Mouse (Mus musculus) common myeloid progenitor, adult 5-6 weeks (primary cell): ENCODE data around the gene Fam151b. TPM values are rescaled to one million over a fixed set of nuclear protein-coding genes. Genes with fewer than 3 reads are reported as not detected.

ENCODE experiments used
- ATAC-seq: replicated peaks from 2 replicates; pipeline ENCODE4 v1.8.0; 2016; ENCODE audit warnings: low read depth, mild to moderate bottlenecking, moderate TSS enrichment, inconsistent platforms; ENCODE audit not compliant: poor library complexity, severe bottlenecking
- total RNA-seq: library from RNA; stranded (forward); fragments of 200-1000, 187-1606 nt; gene quantifications from 2 replicates; pipeline ENCODE4 v1.2.3, GENCODE M21; 2017

Gene Fam151b
- total RNA-seq, 1 experiment from 2014 or later: 4.1 TPM

- no peak for ATAC-seq
These were observed 60.1 kb downstream of the Fam151b start for GRCm38 (mm10) chr13:92423711-92424110.

GRCm38 (mm10) chr13:92419630-92420029, 64.2 kb downstream of the Fam151b start:
- ATAC-seq: no peak

GRCm38 (mm10) chr13:92410486-92410885, 73.3 kb downstream of the Fam151b start:
- ATAC-seq: no peak

- no peak for ATAC-seq
These were observed 80.3 kb downstream of the Fam151b start for GRCm38 (mm10) chr13:92403496-92403895.

- ATAC-seq: no peak
These were observed 81.8 kb downstream of the Fam151b start for GRCm38 (mm10) chr13:92402063-92402462.

Other genes with a start within 250 kb of the Fam151b start
- not detected in 2 replicates for gene Gm20379, start 178.0 kb downstream of the Fam151b start, total RNA-seq
- gene Dhfr, start 129.3 kb downstream of the Fam151b start, total RNA-seq: 24.1 and 29.4 TPM in 2 replicates
- gene Msh3, start 129.0 kb downstream of the Fam151b start, total RNA-seq: 52.4 and 52.6 TPM in 2 replicates
- gene Ankrd34b, start 58.1 kb downstream of the Fam151b start, total RNA-seq: not detected in 2 replicates
- gene Zfyve16, start 46.9 kb upstream of the Fam151b start, total RNA-seq: 6.7 and 6.9 TPM in 2 replicates
- gene Spz1, start 92.2 kb upstream of the Fam151b start, total RNA-seq: not detected in 2 replicates
- gene Serinc5, start 127.1 kb upstream of the Fam151b start, total RNA-seq: 11.3 and 15.5 TPM in 2 replicates